Mouse (Mus musculus) heart, adult 2 months (tissue): ENCODE measurements at regions not wholly inside any gene's neighbourhood (a gene's known extent, or its start where the extent isn't known, plus 50 kb on each side); places are given as distances from the start of the nearest gene placed in this dataset.

ENCODE experiments used
- DNase-seq, 2 experiments: peaks; one replicate each; pipeline ENCODE4 v3.0.0; 2021
- H3K27ac ChIP-seq: fragments of 200-600 bp; 2 replicates; pipeline ENCODE4 v1.8.1; 2022
- H3K27me3 ChIP-seq: fragments of 200-500 bp; 2 replicates; pipeline ENCODE4 v1.6.1; 2012; ENCODE audit warnings: mild to moderate bottlenecking, low read length, inconsistent platforms, mixed read lengths; ENCODE audit not compliant: control insufficient read depth, insufficient read depth
- H3K36me3 ChIP-seq: fragments of 200-500 bp; 2 replicates; pipeline ENCODE4 v1.6.1; 2012; ENCODE audit warnings: low read length, inconsistent platforms; ENCODE audit not compliant: control insufficient read depth, insufficient read depth
- H3K4me1 ChIP-seq: fragments of 200-500 bp; 2 replicates; pipeline ENCODE4 v1.6.1; 2011; ENCODE audit warnings: low read length; ENCODE audit not compliant: control insufficient read depth, insufficient read depth
- H3K4me3 ChIP-seq: fragments of 200-600 bp; 2 replicates; pipeline ENCODE4 v1.8.1; 2022
- H3K79me2 ChIP-seq: fragments of 200-500 bp; replicated peaks from 2 replicates; pipeline ENCODE4 v1.6.1; 2012; ENCODE audit warnings: mild to moderate bottlenecking, inconsistent platforms, low read length, moderate library complexity, mixed read lengths; ENCODE audit not compliant: control insufficient read depth, insufficient read depth
- H3K9ac ChIP-seq: fragments of 200-500 bp; 2 replicates; pipeline ENCODE4 v1.6.1; 2012; ENCODE audit warnings: low read depth, mild to moderate bottlenecking, control low read depth, inconsistent platforms, low read length, mixed read lengths
- CTCF ChIP-seq: fragments of 200-600 bp; IDR thresholded peaks from 2 replicates; pipeline ENCODE4 v1.8.1; 2022; ENCODE audit warnings: antibody characterized with exemption, mild to moderate bottlenecking, moderate library complexity
- EP300 ChIP-seq: fragments of 200-500 bp; IDR thresholded peaks from 2 replicates; pipeline ENCODE4 v1.6.1; 2011; ENCODE audit warnings: low read depth, low read length, control low read depth; ENCODE audit not compliant: insufficient read depth
- POLR2A ChIP-seq: fragments of 200-500 bp; IDR thresholded peaks from 2 replicates; pipeline ENCODE4 v1.6.1; 2011; ENCODE audit warnings: mild to moderate bottlenecking, low read depth, low read length, control low read depth; ENCODE audit not compliant: insufficient read depth
- WGBS: fragments of 180-500 bp; shearing (Covaris S2); methylation state at CpG from one replicate; pipeline ENCODE4 v1.1.7; 2018; 5-methylcytosine and 5-hydroxymethylcytosine counted together
- intact Hi-C: fragments of 180-260 bp; cut with DNase I; formaldehyde crosslinking; loops from one replicate; pipeline ENCODE4 v1.15.1; 2025

DNA sequence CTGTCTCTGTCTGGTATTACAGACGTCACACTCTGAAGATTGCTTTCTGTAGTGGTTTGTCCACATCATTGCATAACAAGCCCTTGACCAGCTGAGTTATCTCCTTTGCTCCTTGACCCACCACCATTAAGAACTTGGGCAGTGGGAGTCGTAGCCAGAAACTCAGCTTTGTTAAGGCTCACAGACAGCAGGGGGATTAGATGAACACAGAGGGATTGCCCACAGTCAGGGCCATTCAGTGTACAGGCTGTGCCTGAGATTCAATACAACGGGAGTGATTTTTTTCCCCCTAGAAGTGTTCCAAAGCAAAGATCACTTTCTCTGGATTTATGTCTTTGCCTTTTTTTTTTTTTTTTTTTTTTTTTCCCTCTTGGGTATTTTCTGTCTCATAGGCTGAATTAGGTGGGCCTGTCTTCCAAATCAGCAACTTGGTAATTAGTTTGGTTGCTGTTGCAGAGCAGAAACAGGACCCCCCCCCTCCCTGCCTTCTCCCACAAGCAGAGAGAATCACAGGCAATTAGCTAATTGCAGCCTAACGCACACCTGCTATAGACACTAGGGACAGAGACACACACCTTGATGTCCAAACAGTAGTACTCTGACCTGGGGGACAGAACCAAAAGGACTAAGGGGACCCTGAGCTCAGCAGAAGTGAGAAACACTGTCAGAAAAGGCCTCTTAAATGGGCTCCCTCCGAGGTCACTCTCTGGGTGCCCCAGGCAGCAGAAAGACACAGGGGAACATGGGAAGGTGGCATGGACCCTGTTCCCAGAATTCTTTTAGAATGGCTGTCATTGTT, 340.4 kb upstream of the Dynlrb2 start:
- Histone ChIP-seq H3K4me3 (no peak overlapping the region), H3K4me1 (no peaks in the 10 kb centered on the region), H3K79me2 (no peaks in the 10 kb centered on the region), H3K27me3 (no peaks in the 10 kb centered on the region), H3K36me3 (no peaks in the 10 kb centered on the region), H3K9ac (no peak overlapping the region), H3K27ac (no peak overlapping the region)
- no peak for DNase-seq
- intact Hi-C loops: no loop called here
- TF ChIP-seq CTCF (no peak), EP300 (no peak), POLR2A (no peak)
- 63% methylated on average over 5 of the region's 5 CpGs for WGBS

DNA sequence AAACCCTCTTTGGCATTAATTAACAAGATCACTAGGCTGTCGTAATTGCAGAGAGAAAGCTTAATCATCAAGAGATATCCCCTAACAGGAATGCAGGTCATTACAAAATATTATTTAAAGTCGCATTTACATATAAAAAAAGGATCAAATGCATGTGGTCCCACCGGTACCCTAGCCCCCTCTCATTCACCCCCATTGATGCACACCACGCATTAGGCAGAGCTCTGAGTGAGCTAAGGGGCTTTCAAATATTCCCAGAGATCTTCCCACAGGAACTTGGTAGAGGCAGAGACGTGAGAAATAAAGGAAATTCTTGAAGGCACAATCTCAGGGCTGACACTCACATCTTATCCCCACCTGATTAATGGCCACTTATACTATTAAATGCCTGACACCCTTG, 343.8 kb upstream of the Dynlrb2 start:
- Histone ChIP-seq H3K4me1 (no peaks in the 10 kb centered on the region), H3K27me3 (no peaks in the 10 kb centered on the region), H3K36me3 (no peaks in the 10 kb centered on the region), H3K79me2 (no peaks in the 10 kb centered on the region), H3K27ac (no peak overlapping the region), H3K4me3 (no peak overlapping the region), H3K9ac (no peak overlapping the region)
- intact Hi-C loops: no loop called here
- no peak for TF ChIP-seq CTCF
- TF ChIP-seq EP300: no peak
- no peak for TF ChIP-seq POLR2A
- 54% methylated on average over 5 of the region's 5 CpGs for WGBS
- no peak for DNase-seq

DNA sequence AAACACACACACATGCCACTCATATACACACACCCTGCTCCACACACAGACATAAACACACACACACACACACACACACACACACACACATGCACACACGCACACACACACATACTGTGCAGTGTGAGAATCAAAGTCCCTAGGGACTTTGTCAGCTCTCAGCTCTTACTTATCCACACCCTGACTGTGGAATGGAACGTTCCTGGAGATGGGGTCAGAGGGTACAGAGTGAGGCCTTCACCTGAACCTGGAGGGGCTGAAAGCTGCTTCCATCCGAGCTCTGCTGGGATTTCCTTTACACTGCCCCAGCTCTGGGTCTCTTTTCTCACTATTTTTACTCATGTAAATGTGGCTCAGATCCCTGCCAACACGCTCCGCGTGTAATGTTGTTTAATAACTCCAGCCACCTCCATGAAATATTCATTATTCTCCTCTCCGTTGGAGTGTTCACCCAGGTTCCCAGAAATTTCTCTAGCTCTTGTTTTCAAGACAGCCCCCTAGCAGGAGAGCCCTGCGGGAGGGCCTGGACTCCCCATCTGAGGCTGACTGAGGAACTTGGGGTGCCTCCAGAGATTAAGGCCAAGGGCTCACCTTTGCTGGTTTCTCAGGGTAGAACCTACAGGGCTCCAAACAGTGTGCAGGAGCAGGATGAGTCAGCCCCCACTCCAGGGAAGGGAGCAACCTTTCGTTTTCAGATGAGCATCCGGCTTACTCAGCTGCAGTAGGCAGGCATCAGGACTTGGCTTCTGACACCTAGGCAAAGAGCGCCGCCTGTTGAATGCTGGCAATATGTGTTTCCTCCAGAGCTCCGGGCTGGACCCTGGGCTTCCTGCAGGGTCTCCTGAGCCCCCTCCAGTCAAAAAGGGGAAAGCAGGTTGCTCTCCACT, 360.8 kb upstream of the Dynlrb2 start:
- Histone ChIP-seq H3K27me3 (no peaks in the 10 kb centered on the region), H3K36me3 (no peaks in the 10 kb centered on the region), H3K27ac (no peak overlapping the region), H3K4me1 (no peaks in the 10 kb centered on the region), H3K9ac (no peak overlapping the region), H3K4me3 (no peak overlapping the region), H3K79me2 (no peaks in the 10 kb centered on the region)
- TF ChIP-seq POLR2A (no peak), CTCF (peak; percentile 61)
- DNase-seq: peak; percentile 29 to 45
- 50% methylated on average over 13 of the region's 13 CpGs for WGBS
- intact Hi-C loops: no loop called here

DNA sequence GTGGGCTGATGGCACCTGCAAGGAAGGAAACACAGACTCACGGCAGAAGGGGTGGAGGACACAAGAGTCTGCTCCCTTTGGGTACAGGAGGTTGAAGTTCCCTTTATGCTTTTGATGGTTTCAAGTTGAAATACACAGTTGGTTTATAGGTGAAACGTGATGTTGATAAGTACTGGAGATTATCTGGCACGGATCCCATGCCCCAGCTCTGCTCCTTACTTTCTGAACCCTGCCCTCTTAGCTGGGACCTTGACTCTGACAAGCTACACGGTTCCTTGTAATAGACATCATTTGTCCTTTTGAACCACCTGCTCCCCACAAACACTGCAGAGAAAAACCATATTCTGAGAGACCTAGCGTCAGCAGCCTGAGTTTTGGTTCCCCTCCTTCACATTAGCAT, 363.4 kb upstream of the Dynlrb2 start:
- Histone ChIP-seq H3K9ac (no peak overlapping the region), H3K4me1 (no peaks in the 10 kb centered on the region), H3K27me3 (no peaks in the 10 kb centered on the region), H3K4me3 (no peak overlapping the region), H3K79me2 (no peaks in the 10 kb centered on the region), H3K27ac (no peak overlapping the region), H3K36me3 (no peaks in the 10 kb centered on the region)
- TF ChIP-seq CTCF: no peak
- TF ChIP-seq EP300: no peak
- no peak for TF ChIP-seq POLR2A
- WGBS: 73% methylated on average over 5 of the region's 5 CpGs
- intact Hi-C loops: no loop called here
- DNase-seq: no peak

DNA sequence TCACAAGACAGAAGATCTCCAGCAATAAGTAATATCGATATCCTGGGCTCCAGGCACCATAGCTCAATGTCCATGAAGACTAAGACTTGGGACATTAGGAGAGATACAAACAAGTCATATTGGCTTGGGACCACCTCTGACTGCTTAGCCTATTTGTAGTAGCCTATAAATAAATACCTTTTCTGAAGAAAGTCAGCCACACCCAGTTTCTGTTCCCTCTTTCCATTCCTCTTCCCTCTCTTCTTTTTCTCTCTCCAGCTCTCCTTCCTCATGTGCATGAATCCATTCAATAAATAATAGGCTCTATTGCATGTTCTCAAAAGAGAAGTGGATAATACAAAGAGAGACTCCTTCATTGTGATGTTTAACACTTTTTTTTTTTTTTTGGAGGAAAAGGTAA, 364.8 kb upstream of the Dynlrb2 start:
- 78% methylated on average over 1 of the region's 1 CpGs for WGBS

DNA sequence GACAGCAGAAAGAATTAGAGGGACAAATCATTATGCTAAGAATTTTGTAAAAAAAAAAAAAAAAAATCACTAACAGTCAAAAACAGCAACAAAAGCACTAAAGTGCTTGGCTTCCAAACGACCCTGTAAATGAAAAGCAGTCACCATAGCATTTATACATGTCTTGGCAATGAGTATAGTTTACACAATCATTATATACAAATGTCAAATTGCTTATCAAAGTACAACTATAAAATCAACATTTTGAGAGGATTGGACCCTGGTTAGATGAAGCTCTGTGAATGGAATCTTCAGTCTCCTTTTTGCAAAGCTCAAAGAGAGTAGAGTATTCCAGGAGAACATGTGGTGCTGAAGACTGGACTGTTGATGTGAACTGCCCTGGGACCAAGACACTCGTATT, 367.0 kb upstream of the Dynlrb2 start:
- TF ChIP-seq POLR2A (no peak), EP300 (no peak), CTCF (no peak)

More for the DNA sequence above, 364.8 kb upstream of the Dynlrb2 start:
- TF ChIP-seq CTCF (no peak), POLR2A (no peak), EP300 (no peak)
- Histone ChIP-seq H3K9ac (no peak overlapping the region), H3K27me3 (no peaks in the 10 kb centered on the region), H3K4me1 (no peaks in the 10 kb centered on the region), H3K36me3 (no peaks in the 10 kb centered on the region), H3K79me2 (no peaks in the 10 kb centered on the region), H3K4me3 (no peak overlapping the region), H3K27ac (no peak overlapping the region)
- no peak for DNase-seq
- intact Hi-C loops: no loop called here

More for the DNA sequence above, 367.0 kb upstream of the Dynlrb2 start:
- Histone ChIP-seq H3K4me3 (no peak overlapping the region), H3K27ac (no peak overlapping the region), H3K9ac (no peak overlapping the region), H3K27me3 (no peaks in the 10 kb centered on the region), H3K4me1 (no peaks in the 10 kb centered on the region), H3K79me2 (no peaks in the 10 kb centered on the region), H3K36me3 (no peaks in the 10 kb centered on the region)
- intact Hi-C loops: no loop called here
- 65% methylated on average over 2 of the region's 2 CpGs for WGBS
- DNase-seq: no peak
